Mouse (Mus musculus) stomach, postnatal 0 days (tissue): ENCODE measurements around the gene Rarb.

Experiments used
- CTCF ChIP-seq: IDR thresholded peaks from 2 replicates; pipeline ENCODE4 v1.5.1; 2016; ENCODE audit warnings: antibody characterized with exemption, low read depth, mild to moderate bottlenecking, moderate library complexity
- EP300 ChIP-seq: optimal IDR thresholded peaks from 2 replicates; pipeline ENCODE3; 2016; ENCODE audit warnings: antibody characterized with exemption

- TF ChIP-seq CTCF: no peak
- TF ChIP-seq EP300: no peak
Measured at GRCm38 (mm10) chr14:16537433-16537832, 281.5 kb downstream of the Rarb start.
